Mouse (Mus musculus) thymus, adult 2 months (tissue): ENCODE data around the gene Tshz2.

Experiments
- CTCF ChIP-seq: fragments of 200-500 bp; IDR thresholded peaks from 2 replicates; pipeline ENCODE4 v1.5.1; 2012; ENCODE audit warnings: mild to moderate bottlenecking, control low read depth, low read length, moderate library complexity, borderline replicate concordance; ENCODE audit not compliant: control insufficient read depth, poor library complexity, insufficient read depth; ENCODE audit errors: extremely low read depth
- POLR2A ChIP-seq: fragments of 200-500 bp; IDR thresholded peaks from 2 replicates; pipeline ENCODE4 v1.6.1; 2012; ENCODE audit warnings: mild to moderate bottlenecking, low read length, control low read depth, moderate library complexity; ENCODE audit not compliant: control insufficient read depth, poor library complexity, insufficient read depth; ENCODE audit errors: extremely low read depth

- no peak for TF ChIP-seq POLR2A
- TF ChIP-seq CTCF = no peak
These were observed 273.6 kb downstream of the Tshz2 start for GRCm38 (mm10) chr2:169906396-169906795.
